Mouse (Mus musculus): ENCODE measurements around the gene Ccr4. TPM values are rescaled to one million over a fixed set of nuclear protein-coding genes. Genes with fewer than 3 reads are reported as not detected.

Gene Ccr4
- polyA plus RNA-seq, 1 experiment from 2014 or later: not detected

GRCm38 (mm10) chr9:114512831-114513230, 8.1 kb upstream of the Ccr4 start:
- DNase-seq (no peak), ATAC-seq (ENCODE audit: insufficient read depth) (no peak)
- Histone ChIP-seq H3K9ac (no peak overlapping the region), H3K27ac (ENCODE audit: low read depth) (no peak overlapping the region), H3K9me3 (ENCODE audit: low read depth, low read length) (peaks cover 25% of the 10 kb centered on the region), H3K27me3 (ENCODE audit: insufficient read depth, low read length) (no peaks in the 10 kb centered on the region), H3K36me3 (ENCODE audit: insufficient read depth) (peaks cover 31% of the 10 kb centered on the region), H3K4me1 (ENCODE audit: insufficient read depth) (no peaks in the 10 kb centered on the region), H3K4me3 (ENCODE audit: low read depth, low read length) (no peak overlapping the region), H3K4me2 (no peak overlapping the region)
- TF ChIP-seq CTCF (IDR thresholded peaks at IDR 0.05; ENCODE audit: low read depth): no peak
- 98% methylated on average over 21 of the region's 21 CpGs for WGBS

GRCm38 (mm10) chr9:114509785-114510184, 5.1 kb upstream of the Ccr4 start:
- no peak for DNase-seq
- H3K4me2 ChIP-seq: no peak overlapping the region
- H3K4me1 ChIP-seq (ENCODE audit: insufficient read depth): no peaks in the 10 kb centered on the region
- TF ChIP-seq CTCF (IDR thresholded peaks at IDR 0.05; ENCODE audit: low read depth): no peak
- H3K4me3 ChIP-seq (ENCODE audit: low read depth, low read length): no peak overlapping the region
- H3K36me3 ChIP-seq (ENCODE audit: insufficient read depth): peaks cover 31% of the 10 kb centered on the region
- H3K27me3 ChIP-seq (ENCODE audit: insufficient read depth, low read length): no peaks in the 10 kb centered on the region
- ATAC-seq (ENCODE audit: insufficient read depth): no peak
- peaks cover 25% of the 10 kb centered on the region for H3K9me3 ChIP-seq (ENCODE audit: low read depth, low read length)
- H3K9ac ChIP-seq: no peak overlapping the region
- 92% methylated on average over 9 of the region's 9 CpGs for WGBS
- no peak overlapping the region for H3K27ac ChIP-seq (ENCODE audit: low read depth)

- 88% methylated on average over 9 of the region's 9 CpGs for WGBS
- Histone ChIP-seq H3K27me3 (ENCODE audit: insufficient read depth, low read length) (no peaks in the 10 kb centered on the region), H3K4me3 (ENCODE audit: low read depth, low read length) (no peak overlapping the region), H3K27ac (ENCODE audit: low read depth) (no peak overlapping the region), H3K36me3 (ENCODE audit: insufficient read depth) (peaks cover 13% of the 10 kb centered on the region), H3K4me2 (no peak overlapping the region), H3K9ac (no peak overlapping the region), H3K9me3 (ENCODE audit: low read depth, low read length) (peaks cover 5% of the 10 kb centered on the region; the same call in 1 of the 2 replicates), H3K4me1 (ENCODE audit: insufficient read depth) (no peaks in the 10 kb centered on the region)
- ATAC-seq (ENCODE audit: insufficient read depth): no peak
- no peak for DNase-seq
- no peak for TF ChIP-seq CTCF (IDR thresholded peaks at IDR 0.05; ENCODE audit: low read depth)
Measured at GRCm38 (mm10) chr9:114507421-114507820, 2.7 kb upstream of the Ccr4 start.

DNA sequence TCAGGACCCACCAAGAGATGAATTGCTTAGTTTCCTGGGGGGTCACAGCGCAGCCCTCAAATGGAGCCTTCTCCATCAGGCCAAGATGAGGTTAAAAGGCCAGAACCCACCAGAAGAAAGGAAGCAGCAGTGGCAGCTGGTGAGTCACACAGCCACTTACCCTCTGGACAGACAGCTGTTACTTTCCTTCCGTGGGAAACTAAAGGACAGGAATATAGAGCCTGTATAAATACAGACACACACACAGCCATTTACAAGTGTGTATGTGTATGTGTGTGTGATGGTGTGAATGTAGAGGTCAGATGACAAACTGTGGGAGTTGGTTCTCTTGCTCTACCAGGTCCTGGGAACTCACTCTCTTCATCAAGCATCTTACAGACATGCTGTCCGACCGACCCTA, 1.8 kb upstream of the Ccr4 start:
- no peak for ATAC-seq (ENCODE audit: insufficient read depth)

DNA sequence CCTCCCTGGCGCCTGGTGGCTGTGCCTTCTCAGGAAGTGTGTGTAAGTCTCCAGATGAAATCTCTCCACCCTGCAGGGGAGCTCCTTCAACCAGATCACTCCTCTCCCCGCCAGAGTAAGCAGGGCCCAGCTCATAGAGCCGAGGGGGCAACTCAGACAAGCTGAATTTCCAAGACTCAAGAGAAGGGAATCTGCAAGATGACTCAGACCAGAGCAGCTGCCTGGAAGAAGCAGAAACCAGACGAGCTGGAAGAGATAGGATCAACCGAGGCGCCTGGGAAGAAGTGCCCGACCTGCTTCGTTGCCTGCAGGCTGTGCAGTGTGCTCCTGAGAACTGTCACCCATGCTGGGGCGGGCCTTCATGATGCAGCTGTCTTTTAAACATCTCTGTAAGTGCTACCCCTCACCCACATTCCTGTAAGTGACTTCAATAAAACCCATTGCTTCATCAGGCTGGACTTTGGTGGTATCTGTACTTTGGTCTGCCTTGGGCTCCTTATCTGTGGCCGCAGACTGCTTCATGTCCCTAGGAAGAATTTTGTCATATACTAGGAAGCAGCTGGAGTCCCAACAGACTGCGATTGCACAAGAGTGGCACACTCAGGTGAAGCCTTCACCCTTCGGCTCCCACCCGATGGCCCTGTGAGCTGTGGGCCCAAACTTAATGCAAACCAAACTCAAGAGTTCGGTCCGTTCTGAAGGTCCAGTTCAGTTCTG, 1.8 kb downstream of the Ccr4 start:
- no peak overlapping the region for H3K27ac ChIP-seq (ENCODE audit: low read depth)
- H3K36me3 ChIP-seq (ENCODE audit: insufficient read depth): no peaks in the 10 kb centered on the region
- no peaks in the 10 kb centered on the region for H3K27me3 ChIP-seq (ENCODE audit: insufficient read depth, low read length)
- no peak overlapping the region for H3K4me3 ChIP-seq (ENCODE audit: low read depth, low read length)
- TF ChIP-seq CTCF (IDR thresholded peaks at IDR 0.05; ENCODE audit: low read depth): no peak
- DNase-seq (no peak), ATAC-seq (ENCODE audit: insufficient read depth) (no peak)
- no peak overlapping the region for H3K4me2 ChIP-seq
- no peaks in the 10 kb centered on the region for H3K4me1 ChIP-seq (ENCODE audit: insufficient read depth)
- no peak overlapping the region for H3K9ac ChIP-seq
- WGBS: 59% methylated on average over 15 of the region's 15 CpGs
- no peaks in the 10 kb centered on the region for H3K9me3 ChIP-seq (ENCODE audit: low read depth, low read length)

More for the DNA sequence above, 1.8 kb upstream of the Ccr4 start:
- Histone ChIP-seq H3K4me1 (ENCODE audit: insufficient read depth) (no peaks in the 10 kb centered on the region), H3K27ac (ENCODE audit: low read depth) (no peak overlapping the region), H3K9ac (no peak overlapping the region), H3K4me2 (no peak overlapping the region), H3K4me3 (ENCODE audit: low read depth, low read length) (no peak overlapping the region), H3K9me3 (ENCODE audit: low read depth, low read length) (0 out of 2 replicates have a peak, but pooled peaks cover 3% of the 10 kb centered on the region), H3K27me3 (ENCODE audit: insufficient read depth, low read length) (no peaks in the 10 kb centered on the region), H3K36me3 (ENCODE audit: insufficient read depth) (peaks cover 6% of the 10 kb centered on the region)
- 51% methylated on average over 4 of the region's 4 CpGs for WGBS
- no peak for DNase-seq
- TF ChIP-seq CTCF (IDR thresholded peaks at IDR 0.05; ENCODE audit: low read depth): no peak

DNA sequence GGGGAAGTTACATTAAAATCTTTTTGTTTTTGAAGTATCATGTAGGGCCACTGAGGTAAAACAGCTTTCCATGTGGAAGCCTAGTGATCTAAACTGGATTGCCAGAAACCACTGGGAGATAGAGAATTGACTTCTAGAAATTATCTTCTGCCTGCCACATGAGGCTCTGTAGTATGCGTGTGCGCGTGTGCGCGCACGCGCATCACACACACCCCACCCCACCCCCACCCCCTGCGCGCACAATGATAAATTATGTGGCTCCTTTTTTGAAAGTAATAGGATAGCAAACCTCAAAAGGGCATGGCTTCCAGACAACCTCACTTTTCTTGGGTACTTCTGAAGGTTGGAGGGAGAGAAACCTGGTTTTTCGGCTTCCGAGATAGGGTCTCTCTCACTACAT, 2.8 kb downstream of the Ccr4 start:
- 95% methylated on average over 11 of the region's 11 CpGs for WGBS
- Histone ChIP-seq H3K4me2 (no peak overlapping the region), H3K27ac (ENCODE audit: low read depth) (no peak overlapping the region), H3K4me3 (ENCODE audit: low read depth, low read length) (no peak overlapping the region), H3K27me3 (ENCODE audit: insufficient read depth, low read length) (no peaks in the 10 kb centered on the region), H3K9ac (no peak overlapping the region), H3K9me3 (ENCODE audit: low read depth, low read length) (no peaks in the 10 kb centered on the region), H3K4me1 (ENCODE audit: insufficient read depth) (no peaks in the 10 kb centered on the region), H3K36me3 (ENCODE audit: insufficient read depth) (no peaks in the 10 kb centered on the region)
- no peak for TF ChIP-seq CTCF (IDR thresholded peaks at IDR 0.05; ENCODE audit: low read depth)
- DNase-seq (no peak), ATAC-seq (ENCODE audit: insufficient read depth) (no peak)

DNA sequence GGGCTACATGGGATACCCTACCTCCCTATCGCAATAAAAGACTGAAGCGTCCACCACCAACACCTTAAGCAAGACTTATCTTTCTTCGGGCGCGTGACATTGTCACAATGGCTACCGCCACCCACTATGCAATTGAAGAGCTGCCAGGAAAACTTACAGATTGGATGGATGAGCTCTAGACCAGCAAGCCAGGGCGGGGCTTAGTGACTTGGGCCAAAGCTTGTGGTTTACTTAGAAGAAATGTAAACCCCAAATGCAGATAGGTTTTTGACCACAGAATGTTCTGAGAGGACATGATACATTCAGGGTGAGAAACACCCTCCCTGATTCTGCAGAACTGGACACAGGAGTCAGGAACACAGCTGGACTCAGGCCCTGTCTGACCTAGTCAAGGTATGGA, 3.6 kb downstream of the Ccr4 start:
- no peaks in the 10 kb centered on the region for H3K4me1 ChIP-seq (ENCODE audit: insufficient read depth)
- no peak for TF ChIP-seq CTCF (IDR thresholded peaks at IDR 0.05; ENCODE audit: low read depth)
- no peak for ATAC-seq (ENCODE audit: insufficient read depth)
- no peak overlapping the region for H3K9ac ChIP-seq
- no peak overlapping the region for H3K4me2 ChIP-seq
- H3K27me3 ChIP-seq (ENCODE audit: insufficient read depth, low read length): no peaks in the 10 kb centered on the region
- no peak for DNase-seq
- H3K36me3 ChIP-seq (ENCODE audit: insufficient read depth): no peaks in the 10 kb centered on the region
- no peaks in the 10 kb centered on the region for H3K9me3 ChIP-seq (ENCODE audit: low read depth, low read length)
- H3K27ac ChIP-seq (ENCODE audit: low read depth): no peak overlapping the region
- H3K4me3 ChIP-seq (ENCODE audit: low read depth, low read length): no peak overlapping the region
- 89% methylated on average over 7 of the region's 7 CpGs for WGBS
